Mouse (Mus musculus) lung, adult 2 months (tissue): ENCODE results near the gene Terf2ip.

Experiments
- CTCF ChIP-seq: fragments of 200-500 bp; IDR thresholded peaks from 2 replicates; pipeline ENCODE4 v1.5.1; 2011; ENCODE audit warnings: mild to moderate bottlenecking, low read length, control low read depth; ENCODE audit not compliant: insufficient read depth
- POLR2A ChIP-seq: fragments of 200-500 bp; IDR thresholded peaks from 2 replicates; pipeline ENCODE4 v1.6.1; 2011; ENCODE audit warnings: low read depth, mild to moderate bottlenecking, control low read depth, low read length, borderline replicate concordance; ENCODE audit errors: extremely low read depth

GRCm38 (mm10) chr8:112007669-112008068 is 3.5 kb upstream of the Terf2ip start:
- TF ChIP-seq CTCF (no peak), POLR2A (no peak)
